Mouse (Mus musculus): Measurements from ENCODE around the gene Gm28047.
"Not testable (repeated sequence)": the region's sequence is repeated elsewhere in the genome, so short reads cannot be mapped to it uniquely, and the experiment has no call there.

Gene Gm28047

GRCm38 (mm10) chr15:102617654-102618053 lies 7.2 kb downstream of the Gm28047 start:
- DNase-seq, result no peak

GRCm38 (mm10) chr15:102616174-102616573 lies 8.7 kb downstream of the Gm28047 start:
- no peak for DNase-seq

GRCm38 (mm10) chr15:102614224-102614623 lies 10.6 kb downstream of the Gm28047 start:
- no peak for DNase-seq

DNA sequence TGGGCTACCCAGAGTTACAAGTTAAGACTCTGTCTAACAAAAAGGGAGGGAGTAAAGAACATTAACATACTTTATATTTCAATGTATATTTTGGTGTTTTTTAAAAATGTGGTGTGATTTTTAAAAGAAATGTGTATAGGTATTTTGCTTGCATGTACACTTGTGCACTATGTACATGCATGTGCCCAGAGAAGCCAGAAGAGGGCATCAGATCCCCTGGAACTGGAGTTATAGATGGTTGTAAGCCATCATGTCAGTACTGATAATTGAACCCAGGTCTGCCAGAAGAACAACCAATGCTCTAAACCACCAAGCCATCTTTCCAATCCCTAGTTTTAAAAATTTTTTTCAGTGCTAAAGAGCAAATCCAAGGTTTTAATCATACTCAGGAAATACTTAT lies 11.9 kb downstream of the Gm28047 start:
- DNase-seq, result no peak

- DNase-seq, result not testable (repeated sequence)
These were observed 16.3 kb downstream of the Gm28047 start for GRCm38 (mm10) chr15:102608586-102608985.

DNA sequence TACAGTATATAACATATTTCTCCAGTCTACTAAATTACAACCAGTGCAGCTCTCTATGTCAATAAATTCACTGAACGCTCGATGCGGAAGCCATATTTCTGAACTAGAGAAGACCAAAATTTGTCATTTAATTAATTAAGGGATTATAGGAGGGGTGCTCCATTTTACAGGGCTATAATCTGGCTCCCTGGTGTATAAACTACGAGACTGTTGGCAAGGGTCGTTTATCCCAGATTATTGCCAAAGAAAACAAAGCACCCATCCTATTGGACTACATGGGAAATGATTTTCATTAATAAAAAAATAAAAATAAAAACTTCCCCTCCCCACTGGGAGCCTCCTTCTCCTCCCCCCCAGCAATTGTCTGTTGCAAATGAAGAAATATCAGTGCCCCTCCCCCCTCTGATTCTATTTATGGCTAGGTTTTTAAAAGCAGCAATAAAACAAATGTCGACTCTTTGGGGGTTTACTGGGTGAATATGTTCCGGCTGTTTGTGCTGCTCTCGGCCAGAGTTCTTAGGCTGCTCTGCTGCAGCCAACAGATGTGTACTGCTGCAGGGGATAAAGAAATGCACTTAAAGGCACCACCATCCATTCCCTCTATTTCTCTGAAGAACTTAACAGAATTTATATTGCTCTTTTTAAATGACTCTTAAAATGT lies 30.7 kb downstream of the Gm28047 start:
- no peak for DNase-seq

- DNase-seq, result no peak
These were observed 32.2 kb downstream of the Gm28047 start for GRCm38 (mm10) chr15:102592674-102593073.

GRCm38 (mm10) chr15:102590567-102590966 lies 34.3 kb downstream of the Gm28047 start:
- DNase-seq, result no peak

- no peak for DNase-seq
These were observed 35.0 kb downstream of the Gm28047 start for GRCm38 (mm10) chr15:102589826-102590225.

DNA sequence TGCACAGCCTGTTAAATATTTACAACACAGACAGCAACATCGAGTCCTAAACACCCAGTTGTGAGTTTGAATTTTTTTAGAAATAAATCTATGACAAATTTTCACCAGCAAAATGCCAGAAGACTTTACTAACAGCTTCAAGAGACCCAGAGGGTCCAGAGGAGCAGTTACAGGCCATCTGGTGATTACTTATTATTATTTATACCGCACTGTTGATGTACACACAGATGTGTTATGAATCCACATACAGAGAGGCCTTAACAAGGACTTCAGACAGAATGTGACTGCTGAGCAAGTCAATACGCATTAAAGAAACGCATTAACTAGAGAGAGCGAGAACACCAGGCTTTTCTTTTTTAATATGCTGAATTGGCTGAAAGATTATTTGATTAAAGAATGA lies 39.4 kb downstream of the Gm28047 start:
- DNase-seq, result no peak

- DNase-seq, result peak; percentile 47
These were observed 41.0 kb downstream of the Gm28047 start for GRCm38 (mm10) chr15:102583708-102584383.

GRCm38 (mm10) chr15:102581205-102581604 lies 43.7 kb downstream of the Gm28047 start:
- no peak for DNase-seq

GRCm38 (mm10) chr15:102578351-102578750 lies 46.5 kb downstream of the Gm28047 start:
- no peak for DNase-seq

- DNase-seq, result no peak
These were observed 47.9 kb downstream of the Gm28047 start for GRCm38 (mm10) chr15:102576972-102577371.

- peak; percentile 7 for DNase-seq
These were observed 52.8 kb downstream of the Gm28047 start for GRCm38 (mm10) chr15:102572081-102572480.

- no peak for DNase-seq
These were observed 57.0 kb downstream of the Gm28047 start for GRCm38 (mm10) chr15:102567849-102568248.

GRCm38 (mm10) chr15:102563681-102564080 lies 61.2 kb downstream of the Gm28047 start:
- DNase-seq, result no peak

- DNase-seq, result no peak
These were observed 61.8 kb downstream of the Gm28047 start for GRCm38 (mm10) chr15:102563061-102563460.

GRCm38 (mm10) chr15:102562491-102562890 lies 62.4 kb downstream of the Gm28047 start:
- no peak for DNase-seq

- no peak for DNase-seq
These were observed 67.3 kb downstream of the Gm28047 start for GRCm38 (mm10) chr15:102557580-102557979.

DNA sequence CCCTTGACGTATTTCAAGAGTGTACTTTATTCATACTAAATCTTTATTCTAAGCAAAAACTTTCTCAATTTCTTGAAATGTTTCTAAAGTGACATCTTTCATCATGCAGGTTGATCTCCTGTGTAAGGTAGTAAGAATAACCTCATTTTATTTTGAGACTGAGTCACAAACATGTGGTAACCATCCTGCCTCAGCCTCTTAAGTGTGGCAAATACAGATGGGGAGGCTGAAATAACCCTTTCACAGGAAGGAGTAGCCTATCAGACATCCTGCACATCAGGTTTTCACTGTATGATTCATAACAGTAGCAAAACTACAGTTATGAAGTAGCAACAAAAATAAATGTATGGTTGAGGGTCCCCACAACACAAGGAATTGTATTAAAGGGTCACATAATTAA lies 69.3 kb downstream of the Gm28047 start:
- no peak for DNase-seq

GRCm38 (mm10) chr15:102552599-102552998 lies 72.3 kb downstream of the Gm28047 start:
- no peak for DNase-seq

DNA sequence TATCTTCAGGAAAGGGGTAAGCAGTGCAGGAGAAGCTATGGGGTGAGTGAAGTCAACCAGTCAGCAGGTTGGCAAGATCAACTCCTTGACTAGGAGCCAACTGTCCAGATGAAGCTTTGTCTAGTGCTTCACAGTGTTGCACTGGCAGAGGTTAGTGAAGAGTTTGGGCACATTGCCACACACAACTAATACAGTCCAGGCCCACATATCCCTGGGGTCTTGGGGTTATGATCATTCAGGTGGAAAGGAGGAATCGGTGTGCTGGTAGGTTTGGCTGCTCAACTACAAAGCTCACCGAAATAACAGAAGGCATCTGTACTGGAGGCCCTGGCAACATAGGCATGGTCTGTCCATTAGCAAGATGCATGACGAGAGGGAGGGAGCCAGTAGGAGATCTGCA lies 77.4 kb downstream of the Gm28047 start:
- no peak for DNase-seq

- DNase-seq, result peak; percentile 92
These were observed 78.0 kb downstream of the Gm28047 start for GRCm38 (mm10) chr15:102546677-102547427.

Measured in right cerebral cortex, adult 18-20 months (tissue).